Mouse (Mus musculus): ENCODE measurements around the gene Polk.

Polk gene

GRCm38 (mm10) chr13:96468678-96469077, 73.7 kb downstream of the Polk start:
- no peak for DNase-seq (ENCODE audit: extremely low spot score, low read depth, low spot score)

- DNase-seq (ENCODE audit: extremely low spot score, low read depth, low spot score): no peak
Observed at GRCm38 (mm10) chr13:96465315-96465714, 77.1 kb downstream of the Polk start.

- no peak for DNase-seq (ENCODE audit: extremely low spot score, low read depth, low spot score)
Observed at GRCm38 (mm10) chr13:96462644-96463043, 79.7 kb downstream of the Polk start.

GRCm38 (mm10) chr13:96458606-96459005, 83.8 kb downstream of the Polk start:
- DNase-seq (ENCODE audit: extremely low spot score, low read depth, low spot score): no peak

- DNase-seq (ENCODE audit: extremely low spot score, low read depth, low spot score): no peak
Observed at GRCm38 (mm10) chr13:96458018-96458417, 84.4 kb downstream of the Polk start.

- DNase-seq (ENCODE audit: extremely low spot score, low read depth, low spot score): no peak
Observed at GRCm38 (mm10) chr13:96457566-96457965, 84.8 kb downstream of the Polk start.

- DNase-seq (ENCODE audit: extremely low spot score, low read depth, low spot score): no peak
Observed at GRCm38 (mm10) chr13:96454288-96454687, 88.1 kb downstream of the Polk start.

- no peak for DNase-seq (ENCODE audit: extremely low spot score, low read depth, low spot score)
Observed at GRCm38 (mm10) chr13:96452621-96453020, 89.8 kb downstream of the Polk start.

GRCm38 (mm10) chr13:96451386-96452140, 90.8 kb downstream of the Polk start:
- DNase-seq (ENCODE audit: extremely low spot score, low read depth, low spot score): no peak

GRCm38 (mm10) chr13:96450869-96451268, 91.5 kb downstream of the Polk start:
- no peak for DNase-seq (ENCODE audit: extremely low spot score, low read depth, low spot score)

GRCm38 (mm10) chr13:96450205-96450856, 92.0 kb downstream of the Polk start:
- DNase-seq (ENCODE audit: extremely low spot score, low read depth, low spot score): no peak

- DNase-seq (ENCODE audit: extremely low spot score, low read depth, low spot score): no peak
Observed at GRCm38 (mm10) chr13:96440436-96440835, 101.9 kb downstream of the Polk start.

- no peak for DNase-seq (ENCODE audit: extremely low spot score, low read depth, low spot score)
Observed at GRCm38 (mm10) chr13:96436921-96437320, 105.5 kb downstream of the Polk start.

- no peak for DNase-seq (ENCODE audit: extremely low spot score, low read depth, low spot score)
Observed at GRCm38 (mm10) chr13:96435793-96436192, 106.6 kb downstream of the Polk start.

- DNase-seq (ENCODE audit: extremely low spot score, low read depth, low spot score): no peak
Observed at GRCm38 (mm10) chr13:96434899-96435331, 107.5 kb downstream of the Polk start.

GRCm38 (mm10) chr13:96433648-96434190, 108.7 kb downstream of the Polk start:
- no peak for DNase-seq (ENCODE audit: extremely low spot score, low read depth, low spot score)

GRCm38 (mm10) chr13:96433041-96433440, 109.3 kb downstream of the Polk start:
- DNase-seq (ENCODE audit: extremely low spot score, low read depth, low spot score): no peak

- no peak for DNase-seq (ENCODE audit: extremely low spot score, low read depth, low spot score)
Observed at GRCm38 (mm10) chr13:96432376-96432811, 110.0 kb downstream of the Polk start.

- DNase-seq (ENCODE audit: extremely low spot score, low read depth, low spot score): peak; percentile 47
Observed at GRCm38 (mm10) chr13:96431595-96432156, 110.7 kb downstream of the Polk start.
